In the genomic region with DNA sequence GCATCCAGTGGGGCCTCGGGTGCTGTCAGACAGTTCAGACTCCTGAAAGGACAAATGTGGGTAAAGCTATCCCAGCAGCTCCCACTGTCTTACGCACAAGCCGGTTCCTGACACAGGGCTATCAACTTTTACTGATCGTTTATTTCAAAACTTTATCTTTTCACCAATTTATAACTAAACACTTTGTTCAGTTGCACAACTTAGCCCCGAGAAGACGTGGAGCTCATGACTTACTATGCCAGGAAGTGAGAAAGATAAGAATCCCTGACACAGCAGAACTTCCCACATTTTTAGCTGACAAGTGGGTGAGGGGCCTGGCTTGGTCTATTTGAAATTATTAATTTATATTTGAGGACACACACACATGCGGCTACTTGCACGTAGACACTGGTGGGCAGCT, we compare ENCODE assay signal across 25 mouse cellular contexts. TPM values are rescaled to one million over a fixed set of nuclear protein-coding genes. Genes with fewer than 3 reads are reported as not detected.
DNase-seq lines count a peak whose midpoint lies in the region; ATAC-seq and TF ChIP-seq lines count a peak whose summit lies in the region.
"Had no signal": no experiment of that assay in that cellular context is flagged by ENCODE, and none has a peak within 500 bp of the region (broad histone marks: within the 10 kb centered on the region; RNA-seq: fewer than 3 reads in every experiment).

No protein-coding gene starts in this region.

- no peaks in the 10 kb centered on the region for H3K9me3 ChIP-seq in heart, embryonic 13.5 days
- no peaks in the 10 kb centered on the region for H3K9me3 ChIP-seq in lung, embryonic 16.5 days (ENCODE audit: control insufficient read depth, low read length)
- H3K9me3 ChIP-seq: embryonic facial prominence, embryonic 10.5 days; heart, embryonic 12.5 days; hindbrain, embryonic 12.5 days; limb, embryonic 12.5 days; liver, embryonic 15.5 days; midbrain, embryonic 12.5 days had no signal

- WGBS in heart, embryonic 13.5 days = 63% methylated on average over 8 of the region's 8 CpGs
- WGBS in lung, embryonic 16.5 days = 40% methylated on average over 8 of the region's 8 CpGs
- WGBS in lung, adult 2 months = 53% methylated on average over 8 of the region's 8 CpGs

- TF ChIP-seq CTCF in lung, adult 2 months (IDR thresholded peaks at IDR 0.05; ENCODE audit: insufficient read depth, low read length) = no peak

- DNase-seq in heart, postnatal 10 days = no peak
- no peak for DNase-seq in lung, adult 2 months
- no peak for DNase-seq in cerebellum, postnatal 14 days
- DNase-seq in left cerebral cortex, adult 8-10 months (ENCODE audit: low spot score in 2 of 2) = no peak
- DNase-seq: adrenal gland, postnatal 10 days; cerebellum, adult 8-10 months; gastrocnemius, postnatal 10 days; heart, adult 18-20 months; kidney, adult 9 months; kidney, postnatal 14 days; thymus, adult 2 months; thymus, postnatal 4 days had no signal

- TF ChIP-seq POLR2A in lung, adult 2 months (IDR thresholded peaks at IDR 0.05; ENCODE audit: borderline replicate concordance, extremely low read depth, low read depth, low read length) = no peak

- H3K36me3 ChIP-seq in heart, embryonic 13.5 days = no peaks in the 10 kb centered on the region
- H3K36me3 ChIP-seq in lung, embryonic 16.5 days (ENCODE audit: control insufficient read depth, insufficient read depth, low read length) = no peaks in the 10 kb centered on the region
- H3K36me3 ChIP-seq: embryonic facial prominence, embryonic 10.5 days; G1E; heart, embryonic 12.5 days; hindbrain, embryonic 12.5 days; limb, embryonic 12.5 days; liver, embryonic 15.5 days; midbrain, embryonic 12.5 days had no signal

- no peak overlapping the region for H3K9ac ChIP-seq in heart, embryonic 13.5 days
- no peak overlapping the region for H3K9ac ChIP-seq in lung, embryonic 16.5 days (ENCODE audit: low read length)
- H3K9ac ChIP-seq: heart, embryonic 12.5 days; hindbrain, embryonic 12.5 days; limb, embryonic 12.5 days; liver, embryonic 15.5 days; midbrain, embryonic 12.5 days had no signal

- ATAC-seq in heart, embryonic 13.5 days (ENCODE audit: extremely low read depth, insufficient number of reproducible peaks, low FRiP score, low TSS enrichment) = no peak
- ATAC-seq in lung, embryonic 16.5 days (ENCODE audit: low read depth) = peak; percentile 16; the same call in 1 of the 2 replicates
- peak; percentile 16 for ATAC-seq in granulocyte monocyte progenitor cell, adult 5-6 weeks (replicated peaks; ENCODE audit: poor library complexity, severe bottlenecking)
- no peak for ATAC-seq in inflammation-experienced regulatory T-cells, adult 6 months
- ATAC-seq: activated CD4-positive, CD25-positive, alpha-beta regulatory T cell, adult 4 months; forebrain, embryonic 16.5 days had no signal

- 0 out of 2 replicates have a peak overlapping the region, but pooled peaks have one; percentile 20 for H3K27ac ChIP-seq in heart, embryonic 13.5 days (replicated peaks)
- H3K27ac ChIP-seq in lung, embryonic 16.5 days (ENCODE audit: low read length) = no peak overlapping the region
- H3K27ac ChIP-seq: embryonic facial prominence, embryonic 10.5 days; hindbrain, embryonic 12.5 days; limb, embryonic 12.5 days; liver, embryonic 15.5 days; midbrain, embryonic 12.5 days had no signal

- H3K4me2 ChIP-seq in heart, embryonic 13.5 days = no peak overlapping the region
- no peak overlapping the region for H3K4me2 ChIP-seq in lung, embryonic 16.5 days (ENCODE audit: low read depth, low read length)
- H3K4me2 ChIP-seq: heart, embryonic 12.5 days; hindbrain, embryonic 12.5 days; limb, embryonic 12.5 days; liver, embryonic 15.5 days; midbrain, embryonic 12.5 days had no signal

- intact Hi-C loops in heart, postnatal 10 days (cut with DNase I) = no loop called here

- H3K27me3 ChIP-seq in heart, embryonic 13.5 days (replicated peaks) = no peaks in the 10 kb centered on the region
- no peaks in the 10 kb centered on the region for H3K27me3 ChIP-seq in lung, embryonic 16.5 days (ENCODE audit: control insufficient read depth, insufficient read depth, low read depth, low read length)
- H3K27me3 ChIP-seq: heart, embryonic 12.5 days; hindbrain, embryonic 12.5 days; limb, embryonic 12.5 days; liver, embryonic 15.5 days; midbrain, embryonic 12.5 days had no signal

- no peak overlapping the region for H3K4me3 ChIP-seq in heart, embryonic 13.5 days
- no peak overlapping the region for H3K4me3 ChIP-seq in lung, embryonic 16.5 days (ENCODE audit: low read length)
- no peak overlapping the region for H3K4me3 ChIP-seq in lung, adult 2 months (replicated peaks; ENCODE audit: extremely low read depth, low read depth, low read length)
- H3K4me3 ChIP-seq: embryonic facial prominence, embryonic 10.5 days; heart, embryonic 12.5 days; hindbrain, embryonic 12.5 days; limb, embryonic 12.5 days; liver, embryonic 15.5 days; midbrain, embryonic 12.5 days had no signal

- H3K4me1 ChIP-seq in heart, embryonic 13.5 days = peaks cover 10% of the 10 kb centered on the region
- H3K4me1 ChIP-seq in lung, embryonic 16.5 days (replicated peaks; ENCODE audit: control insufficient read depth, insufficient read depth, low read length) = peaks cover 6% of the 10 kb centered on the region; the same call in 1 of the 2 replicates
- H3K4me1 ChIP-seq in lung, adult 2 months (ENCODE audit: control insufficient read depth, insufficient read depth, low read length) = no peaks in the 10 kb centered on the region
- H3K4me1 ChIP-seq: heart, embryonic 12.5 days; midbrain, embryonic 12.5 days had no signal

RNA-seq across cellular contexts. Expression of gene Crtap, which starts 4.2 kb away (rescaled TPM):
- polyA plus RNA-seq in heart, embryonic 13.5 days (2015; fragmentation: Nextera tagmentation; extraction: Ambion mirVana) = 141 and 142 TPM in 2 replicates
- total RNA-seq in heart, postnatal 10 days (2021) = 10 to 100 TPM; 61.0 to 66.3 TPM
- polyA plus RNA-seq in lung, embryonic 16.5 days (2015; fragmentation: Nextera tagmentation; extraction: Ambion mirVana) = 132 and 147 TPM in 2 replicates
- polyA plus RNA-seq in lung, adult 2 months (2012; rRNA removed) = 83.2 and 106 TPM in 2 replicates
- 47.3 and 55.2 TPM in 2 replicates for total RNA-seq in granulocyte monocyte progenitor cell, adult 5-6 weeks (2014; fragmentation: Nextera tagmentation)
- 21.0 and 21.4 TPM in 2 replicates for total RNA-seq in granulocyte monocyte progenitor cell, adult 5-6 weeks (2017)
- 1 to 10 TPM; 2.5 to 3.9 (median 3.1) TPM for polyA plus RNA-seq in inflammation-experienced regulatory T-cells, adult 6 months (2017; shearing (Covaris generic))
- 10 to 100 TPM in 1 of 4 experiments, 1 to 10 TPM in 3; 5.9 to 10.9 (median 7.6) TPM for total RNA-seq in left cerebral cortex, adult 8-10 months (2022)

RNA-seq across cellular contexts. Expression of gene Glb1, which starts 6.2 kb away (rescaled TPM):
- 42.9 and 44.7 TPM in 2 replicates for polyA plus RNA-seq in heart, embryonic 13.5 days (2015; fragmentation: Nextera tagmentation; extraction: Ambion mirVana)
- total RNA-seq in heart, postnatal 10 days (2021) = 10 to 100 TPM; 21.5 to 25.1 TPM
- 51.7 and 53.6 TPM in 2 replicates for polyA plus RNA-seq in lung, embryonic 16.5 days (2015; fragmentation: Nextera tagmentation; extraction: Ambion mirVana)
- polyA plus RNA-seq in lung, adult 2 months (2012; rRNA removed) = 24.9 and 26.8 TPM in 2 replicates
- total RNA-seq in granulocyte monocyte progenitor cell, adult 5-6 weeks (2014; fragmentation: Nextera tagmentation) = 38.7 and 46.7 TPM in 2 replicates
- 40.8 and 42.9 TPM in 2 replicates for total RNA-seq in granulocyte monocyte progenitor cell, adult 5-6 weeks (2017)
- 10 to 100 TPM; 30.2 to 38.0 (median 34.6) TPM for polyA plus RNA-seq in inflammation-experienced regulatory T-cells, adult 6 months (2017; shearing (Covaris generic))
- total RNA-seq in left cerebral cortex, adult 8-10 months (2022) = 10 to 100 TPM; 28.6 to 32.1 (median 29.6) TPM

RNA-seq across cellular contexts. Expression of gene Tmppe, which starts 6.2 kb away (rescaled TPM):
- 9.2 and 10.1 TPM in 2 replicates for polyA plus RNA-seq in heart, embryonic 13.5 days (2015; fragmentation: Nextera tagmentation; extraction: Ambion mirVana)
- 1 to 10 TPM; 5.1 to 5.6 TPM for total RNA-seq in heart, postnatal 10 days (2021)
- 11.1 and 11.2 TPM in 2 replicates for polyA plus RNA-seq in lung, embryonic 16.5 days (2015; fragmentation: Nextera tagmentation; extraction: Ambion mirVana)
- 9.7 and 9.8 TPM in 2 replicates for polyA plus RNA-seq in lung, adult 2 months (2012; rRNA removed)
- 5.7 and 6.7 TPM in 2 replicates for total RNA-seq in granulocyte monocyte progenitor cell, adult 5-6 weeks (2014; fragmentation: Nextera tagmentation)
- total RNA-seq in granulocyte monocyte progenitor cell, adult 5-6 weeks (2017) = 5.9 and 6.8 TPM in 2 replicates
- 10 to 100 TPM in 2 of 3 experiments, 1 to 10 TPM in 1; 9.9 to 14.3 (median 12.1) TPM for polyA plus RNA-seq in inflammation-experienced regulatory T-cells, adult 6 months (2017; shearing (Covaris generic))
- total RNA-seq in left cerebral cortex, adult 8-10 months (2022) = 10 to 100 TPM; 10.9 to 15.1 (median 11.8) TPM

Comparison
In these comparisons a context has a peak if more than half of its experiments do, and no peak if none do; other contexts are left out.
1. ATAC-seq: peak in lung, embryonic 16.5 days (single experiment) and granulocyte monocyte progenitor cell, adult 5-6 weeks (single experiment); none in heart, embryonic 13.5 days (single experiment) and inflammation-experienced regulatory T-cells, adult 6 months (single experiment).
2. RNA of gene Crtap, which starts 4.2 kb away (polyA plus RNA-seq): 132 to 147 TPM in lung, embryonic 16.5 days, 141 to 142 TPM in heart, embryonic 13.5 days and 83.2 to 106 TPM in lung, adult 2 months; 2.5 to 3.9 TPM in inflammation-experienced regulatory T-cells, adult 6 months; every median in the first group is over 10 times any median in the second.